Mouse (Mus musculus) stomach, postnatal 0 days (tissue): ENCODE data around the gene Gatm.

ENCODE experiments used
- CTCF ChIP-seq: IDR thresholded peaks from 2 replicates; pipeline ENCODE4 v1.5.1; 2016; ENCODE audit warnings: antibody characterized with exemption, low read depth, mild to moderate bottlenecking, moderate library complexity
- EP300 ChIP-seq: optimal IDR thresholded peaks from 2 replicates; pipeline ENCODE3; 2016; ENCODE audit warnings: antibody characterized with exemption

DNA sequence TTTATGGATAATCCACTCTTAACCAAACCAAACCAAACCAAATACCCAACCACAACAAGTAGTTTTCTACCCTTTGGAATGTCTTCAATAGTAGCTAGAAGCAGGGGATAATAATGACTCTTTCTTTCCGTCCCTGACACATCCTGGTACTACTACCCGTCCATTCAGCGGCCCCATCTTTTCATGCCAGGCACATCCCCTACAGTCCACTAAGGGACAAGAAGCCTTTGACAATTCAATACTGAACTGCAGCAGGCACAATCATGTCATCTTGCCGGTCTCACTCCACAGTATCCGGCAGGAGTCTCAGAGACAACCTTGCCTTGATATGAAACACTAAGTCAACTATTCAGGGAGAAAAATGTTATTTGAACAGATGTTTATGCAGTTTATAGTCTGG lies 5.3 kb downstream of the Gatm start:
- no peak for TF ChIP-seq CTCF
- no peak for TF ChIP-seq EP300
